Mouse (Mus musculus) midbrain, embryonic 12.5 days (tissue): ENCODE measurements at regions not wholly inside any gene's neighbourhood (a gene's known extent, or its start where the extent isn't known, plus 50 kb on each side); places are given as distances from the start of the nearest gene placed in this dataset.

Experiments
- ATAC-seq: fragments of 200-750 bp; cut with Nextera tagmentation; 2 replicates; pipeline ENCODE4 v1.8.0; 2017; ENCODE audit warnings: low read depth, moderate TSS enrichment, moderate library complexity; ENCODE audit not compliant: low FRiP score
- H3K27ac ChIP-seq: fragments of 300-500 bp; sonication (generic); replicated peaks from 2 replicates; pipeline ENCODE4 v1.5.1; 2016; ENCODE audit warnings: mild to moderate bottlenecking
- H3K27me3 ChIP-seq: fragments of 300-500 bp; sonication (generic); 2 replicates; pipeline ENCODE4 v1.6.1; 2016; ENCODE audit warnings: mild to moderate bottlenecking
- H3K36me3 ChIP-seq: fragments of 300-500 bp; sonication (generic); 2 replicates; pipeline ENCODE4 v1.6.1; 2016
- H3K4me1 ChIP-seq: fragments of 300-500 bp; sonication (generic); 2 replicates; pipeline ENCODE4 v1.6.1; 2016
- H3K4me2 ChIP-seq: fragments of 300-500 bp; sonication (generic); replicated peaks from 2 replicates; pipeline ENCODE4 v1.6.1; 2016; ENCODE audit warnings: mild to moderate bottlenecking, moderate library complexity
- H3K4me3 ChIP-seq: fragments of 300-500 bp; sonication (generic); 2 replicates; pipeline ENCODE4 v1.5.1; 2016; ENCODE audit warnings: mild to moderate bottlenecking
- H3K9ac ChIP-seq: fragments of 300-500 bp; sonication (generic); replicated peaks from 2 replicates; pipeline ENCODE4 v1.6.1; 2016; ENCODE audit warnings: mild to moderate bottlenecking, moderate library complexity
- H3K9me3 ChIP-seq: fragments of 300-500 bp; sonication (generic); 2 replicates; pipeline ENCODE4 v1.6.1; 2016; ENCODE audit warnings: mild to moderate bottlenecking
- WGBS: fragments of 180-500 bp; shearing (Covaris S2); methylation state at CpG from one replicate; pipeline ENCODE4 v1.1.7; 2016; 5-methylcytosine and 5-hydroxymethylcytosine counted together

- WGBS: 80% methylated on average over 3 of the region's 3 CpGs
- Histone ChIP-seq H3K4me3 (no peak overlapping the region), H3K4me1 (no peaks in the 10 kb centered on the region), H3K9ac (no peak overlapping the region), H3K9me3 (no peaks in the 10 kb centered on the region), H3K27ac (no peak overlapping the region), H3K36me3 (no peaks in the 10 kb centered on the region), H3K4me2 (no peak overlapping the region), H3K27me3 (no peaks in the 10 kb centered on the region)
- no peak for ATAC-seq
These were observed 95.0 kb upstream of the 1700025G04Rik start for GRCm38 (mm10) chr1:152184956-152185355.

DNA sequence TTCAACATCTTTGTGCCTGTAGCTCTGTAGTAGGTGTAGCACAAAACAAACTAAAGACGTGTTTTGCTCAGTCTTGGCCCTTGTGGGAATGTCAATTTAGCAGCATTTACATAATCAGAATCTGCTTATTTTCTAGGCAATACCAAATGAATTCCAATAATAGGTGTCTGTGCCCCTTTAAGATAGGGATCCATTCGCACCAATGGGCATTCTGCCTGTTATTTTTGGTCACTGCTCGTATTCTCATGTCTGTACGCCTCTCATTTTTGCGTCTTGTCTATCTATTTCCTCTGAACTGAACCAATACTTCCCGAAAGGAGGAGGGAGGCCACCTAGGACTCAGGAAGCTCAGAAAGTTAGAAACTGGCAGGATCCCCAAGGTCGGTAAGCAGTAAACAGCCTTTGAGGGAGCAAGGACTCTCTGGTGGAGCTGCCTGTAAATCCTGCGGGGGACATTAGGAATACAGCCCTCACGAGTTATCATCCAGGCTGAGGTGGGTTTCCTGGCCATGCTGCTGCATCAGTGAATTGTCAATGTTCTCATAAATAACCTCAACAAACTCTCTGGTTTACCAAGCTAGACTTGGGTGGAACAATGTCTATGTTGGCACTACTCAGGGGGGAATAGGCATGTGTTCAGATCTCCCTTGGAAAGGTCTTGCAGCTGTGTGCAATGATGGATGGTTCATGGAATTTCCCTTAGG lies 86.5 kb upstream of the 1700025G04Rik start:
- no peaks in the 10 kb centered on the region for H3K9me3 ChIP-seq
- no peaks in the 10 kb centered on the region for H3K27me3 ChIP-seq
- WGBS: 89% methylated on average over 9 of the region's 9 CpGs
- no peak overlapping the region for H3K4me2 ChIP-seq
- no peak overlapping the region for H3K27ac ChIP-seq
- no peaks in the 10 kb centered on the region for H3K36me3 ChIP-seq
- ATAC-seq: no peak
- H3K9ac ChIP-seq: no peak overlapping the region
- no peak overlapping the region for H3K4me3 ChIP-seq
- H3K4me1 ChIP-seq: peaks cover 2% of the 10 kb centered on the region; the same call in 1 of the 2 replicates

DNA sequence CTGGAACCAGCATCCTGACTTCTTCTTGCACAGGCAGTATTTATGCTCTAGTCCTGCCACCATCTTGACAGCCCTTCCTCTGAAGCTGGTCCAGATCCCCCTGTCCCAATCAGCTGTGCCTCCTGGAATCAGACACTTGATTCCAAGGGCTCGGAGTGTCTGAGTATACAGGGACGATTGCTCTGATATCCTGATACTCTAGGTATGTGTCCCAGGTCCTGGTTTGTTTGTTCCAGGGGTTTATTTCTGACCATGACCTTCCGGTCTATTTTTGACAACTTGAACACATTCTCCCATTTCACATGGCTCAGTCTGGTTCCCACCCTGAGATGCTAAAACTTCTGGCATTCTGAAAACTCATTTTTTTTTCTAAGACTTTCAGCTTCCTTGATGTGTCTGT lies 85.8 kb upstream of the 1700025G04Rik start:
- Histone ChIP-seq H3K9me3 (no peaks in the 10 kb centered on the region), H3K4me2 (no peak overlapping the region), H3K27ac (no peak overlapping the region), H3K4me1 (peaks cover 5% of the 10 kb centered on the region; the same call in 1 of the 2 replicates), H3K9ac (no peak overlapping the region), H3K36me3 (no peaks in the 10 kb centered on the region), H3K27me3 (no peaks in the 10 kb centered on the region), H3K4me3 (no peak overlapping the region)
- WGBS: 86% methylated on average over 3 of the region's 3 CpGs
- ATAC-seq: no peak

DNA sequence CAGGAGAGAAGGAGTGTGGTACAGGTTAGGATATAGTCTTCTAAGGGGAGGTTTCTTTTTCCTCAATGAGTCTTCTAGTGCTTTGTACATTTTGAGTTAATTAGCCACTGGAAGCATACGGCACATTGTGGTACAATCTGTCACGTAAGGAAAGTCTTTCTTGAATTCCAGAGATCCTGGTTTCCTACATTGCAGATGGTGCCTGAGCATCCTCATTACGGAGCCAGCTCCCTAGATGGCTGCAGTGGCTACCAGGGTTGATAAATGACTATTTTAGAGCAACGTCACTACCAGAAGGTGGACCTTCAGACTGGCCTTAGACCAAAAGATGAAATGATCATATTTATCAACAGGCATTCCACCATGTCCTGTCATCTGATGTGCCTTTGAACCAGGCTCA lies 84.5 kb upstream of the 1700025G04Rik start:
- 90% methylated on average over 4 of the region's 4 CpGs for WGBS
- Histone ChIP-seq H3K27me3 (no peaks in the 10 kb centered on the region), H3K27ac (no peak overlapping the region), H3K9me3 (no peaks in the 10 kb centered on the region), H3K9ac (no peak overlapping the region), H3K36me3 (no peaks in the 10 kb centered on the region), H3K4me1 (peaks cover 15% of the 10 kb centered on the region; the same call in 1 of the 2 replicates), H3K4me2 (no peak overlapping the region), H3K4me3 (no peak overlapping the region)
- ATAC-seq: no peak

DNA sequence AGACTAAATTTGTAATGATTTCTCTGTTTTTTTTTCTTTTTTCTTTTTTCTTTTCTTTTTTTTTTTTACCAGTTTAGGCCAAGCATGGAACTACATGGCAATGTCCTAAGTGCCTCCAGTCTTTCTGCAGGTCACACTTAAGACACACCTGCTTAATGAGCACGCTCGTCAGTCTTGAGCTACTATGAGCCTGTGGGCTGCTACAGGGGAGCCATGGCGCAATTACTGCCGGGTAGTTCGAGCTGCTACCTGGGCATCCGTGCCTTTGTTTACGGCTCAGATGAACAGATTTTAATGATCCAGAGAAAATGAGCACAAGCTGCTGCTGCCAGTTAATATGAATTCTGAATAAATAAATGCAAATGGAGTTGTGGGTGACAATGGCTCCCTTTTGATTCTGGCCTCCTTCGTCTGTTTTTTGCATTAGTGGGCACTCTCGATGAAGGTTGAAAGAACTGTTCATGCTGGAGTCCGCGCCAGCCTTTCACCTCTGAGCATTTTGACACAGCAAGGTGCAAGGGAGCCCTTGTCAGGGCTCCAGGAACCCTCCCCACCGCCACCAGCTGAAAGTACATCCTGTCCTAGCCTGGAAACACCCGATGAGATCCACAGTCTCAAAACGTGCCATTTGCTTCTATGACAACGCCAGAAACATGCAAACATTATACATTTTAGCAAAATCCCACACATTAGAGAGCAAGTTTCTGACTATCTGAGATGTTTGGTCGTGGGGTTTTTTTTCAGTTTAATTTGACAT lies 81.3 kb upstream of the 1700025G04Rik start:
- Histone ChIP-seq H3K9ac (no peak overlapping the region), H3K27me3 (no peaks in the 10 kb centered on the region), H3K4me2 (no peak overlapping the region), H3K4me3 (no peak overlapping the region), H3K4me1 (peaks cover 24% of the 10 kb centered on the region; the same call in 1 of the 2 replicates), H3K27ac (peak overlapping the region; percentile 46), H3K36me3 (no peaks in the 10 kb centered on the region), H3K9me3 (no peaks in the 10 kb centered on the region)
- WGBS: 68% methylated on average over 16 of the region's 16 CpGs
- peak; percentile 41; the same call in 1 of the 2 replicates for ATAC-seq

DNA sequence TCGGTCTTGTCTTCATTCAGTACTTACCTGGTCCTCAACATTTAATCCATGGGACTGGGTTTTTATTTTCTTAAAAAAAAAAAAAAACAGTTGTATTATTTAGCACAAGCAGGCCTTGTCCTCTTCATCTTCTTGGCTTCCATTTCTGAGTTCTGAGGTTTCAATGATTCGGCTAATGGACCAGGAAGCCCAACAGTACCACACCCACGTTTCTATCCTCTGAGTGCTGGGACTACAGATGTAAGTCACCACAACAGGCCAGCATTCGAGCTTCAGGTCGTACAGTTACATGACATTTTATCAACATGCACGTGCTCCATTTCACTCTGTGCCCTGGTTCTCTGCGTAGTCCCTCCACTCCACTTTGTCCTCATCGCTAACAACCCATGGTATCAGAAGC lies 80.7 kb upstream of the 1700025G04Rik start:
- 94% methylated on average over 8 of the region's 8 CpGs for WGBS
- H3K27me3 ChIP-seq: no peaks in the 10 kb centered on the region
- no peak for ATAC-seq
- H3K36me3 ChIP-seq: no peaks in the 10 kb centered on the region
- H3K27ac ChIP-seq: no peak overlapping the region
- no peaks in the 10 kb centered on the region for H3K9me3 ChIP-seq
- H3K4me2 ChIP-seq: no peak overlapping the region
- H3K4me3 ChIP-seq: no peak overlapping the region
- H3K9ac ChIP-seq: no peak overlapping the region
- H3K4me1 ChIP-seq: peaks cover 27% of the 10 kb centered on the region

DNA sequence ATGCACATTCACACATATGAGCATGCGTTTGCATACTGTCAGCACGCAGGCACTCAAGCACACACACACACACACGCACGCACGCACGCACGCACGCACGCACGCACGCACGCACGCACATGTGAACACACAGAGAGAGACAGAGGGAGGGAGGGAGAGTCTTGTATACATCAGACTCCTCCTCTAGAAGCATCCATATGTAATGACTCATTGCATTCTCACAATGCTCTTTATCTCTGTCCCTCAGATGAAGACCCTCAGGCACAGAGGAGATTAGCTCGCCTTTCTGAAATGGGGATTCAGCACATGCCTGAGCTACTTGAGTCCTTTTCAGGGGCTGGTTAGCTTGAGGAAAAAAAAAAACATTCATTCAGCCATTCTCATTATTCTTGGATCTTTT lies 79.6 kb upstream of the 1700025G04Rik start:
- Histone ChIP-seq H3K27me3 (no peaks in the 10 kb centered on the region), H3K4me3 (no peak overlapping the region), H3K4me2 (no peak overlapping the region), H3K4me1 (peaks cover 38% of the 10 kb centered on the region), H3K9ac (no peak overlapping the region), H3K9me3 (no peaks in the 10 kb centered on the region), H3K36me3 (no peaks in the 10 kb centered on the region), H3K27ac (peak overlapping the region; percentile 30; the same call in 1 of the 2 replicates)
- 77% methylated on average over 14 of the region's 14 CpGs for WGBS
- ATAC-seq: peak; percentile 10; the same call in 1 of the 2 replicates

GRCm38 (mm10) chr1:152168284-152168683 lies 78.4 kb upstream of the 1700025G04Rik start:
- 73% methylated on average over 4 of the region's 4 CpGs for WGBS

DNA sequence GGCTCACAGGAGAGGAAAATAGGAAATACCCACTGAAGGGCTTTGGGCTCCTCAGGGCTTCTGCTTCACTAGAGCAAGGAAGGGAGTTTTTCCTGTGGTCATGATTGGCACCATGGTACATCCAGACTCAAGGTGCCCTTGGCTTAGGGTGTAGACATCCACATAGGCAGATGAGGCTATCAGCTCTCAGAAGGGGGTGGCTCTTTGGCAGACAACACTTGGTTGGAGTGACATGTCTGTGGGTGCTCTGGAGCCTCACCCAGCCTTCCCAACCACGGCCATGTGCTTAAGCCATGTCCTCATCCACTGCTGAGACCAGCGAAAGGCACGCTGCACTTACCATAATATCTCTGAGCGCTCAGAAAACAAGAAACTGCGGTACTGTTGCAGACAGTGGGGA lies 77.8 kb upstream of the 1700025G04Rik start:
- ATAC-seq: no peak
- H3K9ac ChIP-seq: no peak overlapping the region
- peaks cover 42% of the 10 kb centered on the region for H3K4me1 ChIP-seq
- no peaks in the 10 kb centered on the region for H3K27me3 ChIP-seq
- H3K9me3 ChIP-seq: no peaks in the 10 kb centered on the region
- H3K4me2 ChIP-seq: no peak overlapping the region
- H3K27ac ChIP-seq: no peak overlapping the region
- WGBS: 91% methylated on average over 5 of the region's 5 CpGs
- no peaks in the 10 kb centered on the region for H3K36me3 ChIP-seq
- H3K4me3 ChIP-seq: no peak overlapping the region

More at GRCm38 (mm10) chr1:152168284-152168683, 78.4 kb upstream of the 1700025G04Rik start:
- Histone ChIP-seq H3K27ac (0 out of 2 replicates have a peak overlapping the region, but pooled peaks have one; percentile 35), H3K27me3 (no peaks in the 10 kb centered on the region), H3K9me3 (no peaks in the 10 kb centered on the region), H3K9ac (no peak overlapping the region), H3K4me3 (no peak overlapping the region), H3K4me1 (peaks cover 42% of the 10 kb centered on the region), H3K4me2 (no peak overlapping the region), H3K36me3 (no peaks in the 10 kb centered on the region)
- no peak for ATAC-seq

GRCm38 (mm10) chr1:152165490-152165905 lies 75.6 kb upstream of the 1700025G04Rik start:
- H3K4me2 ChIP-seq: peak overlapping the region; percentile 13; the same call in 1 of the 2 replicates

DNA sequence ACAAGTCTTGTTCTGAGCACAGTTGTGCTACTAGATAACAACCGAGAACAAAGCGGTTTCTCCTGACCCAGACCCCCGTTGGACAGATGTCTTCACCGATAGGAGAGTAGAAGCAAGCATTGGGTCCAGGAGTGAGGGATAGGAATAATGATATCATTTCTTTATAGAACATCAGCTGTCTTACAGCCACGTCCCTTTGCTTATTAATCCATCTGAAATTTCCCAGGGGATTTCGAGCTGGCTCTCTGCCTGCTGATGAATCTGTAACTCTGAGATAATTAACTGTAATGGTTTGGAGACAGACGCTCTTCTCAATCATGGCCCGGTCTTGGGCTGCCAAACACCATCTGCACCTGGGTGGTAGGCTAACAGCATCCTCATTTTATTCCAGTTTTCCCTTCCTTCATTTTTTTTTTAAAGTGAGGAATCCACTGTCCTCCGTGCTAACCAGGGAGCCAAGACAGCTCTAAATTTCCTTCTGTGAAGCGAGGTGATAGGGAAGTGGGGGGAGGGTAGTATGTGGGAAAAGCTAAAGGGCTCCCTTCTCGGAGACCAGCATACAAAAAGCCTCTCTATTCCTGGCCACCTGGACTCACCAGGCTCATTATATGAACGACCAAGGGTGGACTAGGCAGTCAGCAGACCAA lies 75.0 kb upstream of the 1700025G04Rik start:
- WGBS: 53% methylated on average over 12 of the region's 12 CpGs
- no peaks in the 10 kb centered on the region for H3K9me3 ChIP-seq
- H3K9ac ChIP-seq: no peak overlapping the region
- peak overlapping the region; percentile 86 for H3K27ac ChIP-seq
- peak overlapping the region; percentile 13 for H3K4me2 ChIP-seq
- H3K27me3 ChIP-seq: no peaks in the 10 kb centered on the region
- peaks cover 33% of the 10 kb centered on the region for H3K4me1 ChIP-seq
- ATAC-seq: peak; percentile 68
- no peaks in the 10 kb centered on the region for H3K36me3 ChIP-seq
- no peak overlapping the region for H3K4me3 ChIP-seq

More at GRCm38 (mm10) chr1:152165490-152165905, 75.6 kb upstream of the 1700025G04Rik start:
- H3K4me1 ChIP-seq: peaks cover 37% of the 10 kb centered on the region
- no peaks in the 10 kb centered on the region for H3K36me3 ChIP-seq
- no peaks in the 10 kb centered on the region for H3K27me3 ChIP-seq
- peak; percentile 90 for ATAC-seq
- H3K9ac ChIP-seq: no peak overlapping the region
- H3K9me3 ChIP-seq: no peaks in the 10 kb centered on the region
- WGBS: 43% methylated on average over 5 of the region's 5 CpGs
- H3K4me3 ChIP-seq: no peak overlapping the region
- peak overlapping the region; percentile 86 for H3K27ac ChIP-seq

- no peak overlapping the region for H3K4me3 ChIP-seq
- H3K27me3 ChIP-seq: no peaks in the 10 kb centered on the region
- 74% methylated on average over 5 of the region's 5 CpGs for WGBS
- H3K9me3 ChIP-seq: no peaks in the 10 kb centered on the region
- peaks cover 26% of the 10 kb centered on the region for H3K4me1 ChIP-seq
- no peak overlapping the region for H3K4me2 ChIP-seq
- ATAC-seq: no peak
- peak overlapping the region; percentile 86 for H3K27ac ChIP-seq
- no peak overlapping the region for H3K9ac ChIP-seq
- no peaks in the 10 kb centered on the region for H3K36me3 ChIP-seq
These were observed 74.3 kb upstream of the 1700025G04Rik start for GRCm38 (mm10) chr1:152164212-152164611.
